Mouse (Mus musculus): Measurements from ENCODE around the gene Tmx2. TPM values are rescaled to one million over a fixed set of nuclear protein-coding genes. Genes with fewer than 3 reads are reported as not detected.

Tmx2 gene
- polyA plus RNA-seq, 1 experiment = 454 TPM

GRCm38 (mm10) chr2:84660253-84660652 is 18.7 kb downstream of the Tmx2 start:
- no peak for TF ChIP-seq CTCF (IDR thresholded peaks at IDR 0.05; ENCODE audit: borderline replicate concordance, insufficient read depth, low read depth, low read length)
- TF ChIP-seq POLR2A (IDR thresholded peaks at IDR 0.05; ENCODE audit: borderline replicate concordance, insufficient read depth, low read length) = no peak
- DNase-seq = no peak
- no peak overlapping the region for H3K27ac ChIP-seq (ENCODE audit: insufficient read depth, low read length)

GRCm38 (mm10) chr2:84658806-84659205 is 20.1 kb downstream of the Tmx2 start, which contains the start of gene Btbd18:
Btbd18 (plus strand) TSS chr2:84659079.
- Histone ChIP-seq H3K27me3 (ENCODE audit: control insufficient read depth, insufficient read depth, low read length) (no peaks in the 10 kb centered on the region), H3K4me1 (ENCODE audit: control insufficient read depth, insufficient read depth, low read length) (no peaks in the 10 kb centered on the region), H3K4me3 (replicated peaks; ENCODE audit: insufficient read depth, low read depth, low read length) (no peak within 1 kb of the TSS), H3K27ac (ENCODE audit: insufficient read depth, low read length) (no peak within 1 kb of the TSS)
- TF ChIP-seq POLR2A (IDR thresholded peaks at IDR 0.05; ENCODE audit: borderline replicate concordance, insufficient read depth, low read length) = no peak
- TF ChIP-seq CTCF (IDR thresholded peaks at IDR 0.05; ENCODE audit: borderline replicate concordance, insufficient read depth, low read depth, low read length) = no peak
- WGBS = 93% methylated on average over 32 of the region's 32 CpGs
- no peak for DNase-seq

More at GRCm38 (mm10) chr2:84660253-84660652, 18.7 kb downstream of the Tmx2 start:
- Histone ChIP-seq H3K4me3 (replicated peaks; ENCODE audit: insufficient read depth, low read depth, low read length) (no peak overlapping the region), H3K4me1 (ENCODE audit: control insufficient read depth, insufficient read depth, low read length) (no peaks in the 10 kb centered on the region), H3K27me3 (ENCODE audit: control insufficient read depth, insufficient read depth, low read length) (no peaks in the 10 kb centered on the region)
- 48% methylated on average over 3 of the region's 3 CpGs for WGBS

- no peak overlapping the region for H3K27ac ChIP-seq (ENCODE audit: insufficient read depth, low read length)
Observed at GRCm38 (mm10) chr2:84655864-84656263, 23.1 kb downstream of the Tmx2 start.

GRCm38 (mm10) chr2:84653354-84653753 is 25.6 kb downstream of the Tmx2 start:
- Histone ChIP-seq H3K27ac (ENCODE audit: insufficient read depth, low read length) (no peak overlapping the region), H3K4me3 (replicated peaks; ENCODE audit: insufficient read depth, low read depth, low read length) (no peak overlapping the region), H3K4me1 (ENCODE audit: control insufficient read depth, insufficient read depth, low read length) (no peaks in the 10 kb centered on the region; the same call in 1 of the 2 replicates), H3K27me3 (ENCODE audit: control insufficient read depth, insufficient read depth, low read length) (no peaks in the 10 kb centered on the region)
- TF ChIP-seq POLR2A (IDR thresholded peaks at IDR 0.05; ENCODE audit: borderline replicate concordance, insufficient read depth, low read length) (no peak), CTCF (IDR thresholded peaks at IDR 0.05; ENCODE audit: borderline replicate concordance, insufficient read depth, low read depth, low read length) (no peak)
- no peak for DNase-seq

More at GRCm38 (mm10) chr2:84655864-84656263, 23.1 kb downstream of the Tmx2 start:
- DNase-seq = no peak
- TF ChIP-seq POLR2A (IDR thresholded peaks at IDR 0.05; ENCODE audit: borderline replicate concordance, insufficient read depth, low read length) (no peak), CTCF (IDR thresholded peaks at IDR 0.05; ENCODE audit: borderline replicate concordance, insufficient read depth, low read depth, low read length) (no peak)
- H3K27me3 ChIP-seq (ENCODE audit: control insufficient read depth, insufficient read depth, low read length) = no peaks in the 10 kb centered on the region
- H3K4me1 ChIP-seq (ENCODE audit: control insufficient read depth, insufficient read depth, low read length) = no peaks in the 10 kb centered on the region
- H3K4me3 ChIP-seq (replicated peaks; ENCODE audit: insufficient read depth, low read depth, low read length) = no peak overlapping the region
- 65% methylated on average over 1 of the region's 1 CpGs for WGBS

GRCm38 (mm10) chr2:84650464-84651195 is 28.3 kb downstream of the Tmx2 start, which contains the start of gene Ctnnd1:
Ctnnd1 (minus strand) TSS chr2:84650765.
- H3K27ac ChIP-seq (ENCODE audit: insufficient read depth, low read length) = peak within 1 kb of the TSS; percentile 99
- no peaks in the 10 kb centered on the region; the same call in 1 of the 2 replicates for H3K4me1 ChIP-seq (ENCODE audit: control insufficient read depth, insufficient read depth, low read length)
- peak; percentile 85 to 93 for DNase-seq
- no peaks in the 10 kb centered on the region for H3K27me3 ChIP-seq (ENCODE audit: control insufficient read depth, insufficient read depth, low read length)
- WGBS = under 1% methylated on average over 15 of the region's 15 CpGs
- H3K4me3 ChIP-seq (replicated peaks; ENCODE audit: insufficient read depth, low read depth, low read length) = peak within 1 kb of the TSS; percentile 88
- TF ChIP-seq CTCF (IDR thresholded peaks at IDR 0.05; ENCODE audit: borderline replicate concordance, insufficient read depth, low read depth, low read length) = no peak
- peak; percentile 90; the same call in 1 of the 2 replicates for TF ChIP-seq POLR2A (IDR thresholded peaks at IDR 0.05; ENCODE audit: borderline replicate concordance, insufficient read depth, low read length)

- Histone ChIP-seq H3K4me3 (replicated peaks; ENCODE audit: insufficient read depth, low read depth, low read length) (peak overlapping the region; percentile 88), H3K27ac (ENCODE audit: insufficient read depth, low read length) (no peak overlapping the region), H3K4me1 (ENCODE audit: control insufficient read depth, insufficient read depth, low read length) (no peaks in the 10 kb centered on the region; the same call in 1 of the 2 replicates), H3K27me3 (ENCODE audit: control insufficient read depth, insufficient read depth, low read length) (no peaks in the 10 kb centered on the region)
- TF ChIP-seq POLR2A (IDR thresholded peaks at IDR 0.05; ENCODE audit: borderline replicate concordance, insufficient read depth, low read length) = no peak
- no peak for TF ChIP-seq CTCF (IDR thresholded peaks at IDR 0.05; ENCODE audit: borderline replicate concordance, insufficient read depth, low read depth, low read length)
- peak in 1 of 2 experiments; percentile 34 for DNase-seq
- WGBS = 0% methylated on average over 10 of the region's 10 CpGs
Observed at GRCm38 (mm10) chr2:84649674-84650073, 29.3 kb downstream of the Tmx2 start.

- H3K4me1 ChIP-seq (ENCODE audit: control insufficient read depth, insufficient read depth, low read length) = no peaks in the 10 kb centered on the region; the same call in 1 of the 2 replicates
- DNase-seq = peak in 1 of 2 experiments; percentile 23
- 5% methylated on average over 6 of the region's 6 CpGs for WGBS
- peak overlapping the region; percentile 56 for H3K4me3 ChIP-seq (replicated peaks; ENCODE audit: insufficient read depth, low read depth, low read length)
- H3K27me3 ChIP-seq (ENCODE audit: control insufficient read depth, insufficient read depth, low read length) = no peaks in the 10 kb centered on the region
- H3K27ac ChIP-seq (ENCODE audit: insufficient read depth, low read length) = no peak overlapping the region
- TF ChIP-seq POLR2A (IDR thresholded peaks at IDR 0.05; ENCODE audit: borderline replicate concordance, insufficient read depth, low read length) (no peak), CTCF (IDR thresholded peaks at IDR 0.05; ENCODE audit: borderline replicate concordance, insufficient read depth, low read depth, low read length) (no peak)
Observed at GRCm38 (mm10) chr2:84648369-84648768, 30.6 kb downstream of the Tmx2 start.

All from cerebellum, adult 2 months (tissue).